Mouse (Mus musculus) heart, postnatal 36 days (tissue): ENCODE measurements at regions not wholly inside any gene's neighbourhood (a gene's known extent, or its start where the extent isn't known, plus 50 kb on each side); places are given as distances from the start of the nearest gene placed in this dataset.

ENCODE experiments used
- DNase-seq, 2 experiments: peaks; one replicate each; pipeline ENCODE4 v3.0.0; 2021 to 2022
- intact Hi-C: fragments of 180-260 bp; cut with DNase I; formaldehyde crosslinking; loops from one replicate; pipeline ENCODE4 v1.15.1; 2025

DNA sequence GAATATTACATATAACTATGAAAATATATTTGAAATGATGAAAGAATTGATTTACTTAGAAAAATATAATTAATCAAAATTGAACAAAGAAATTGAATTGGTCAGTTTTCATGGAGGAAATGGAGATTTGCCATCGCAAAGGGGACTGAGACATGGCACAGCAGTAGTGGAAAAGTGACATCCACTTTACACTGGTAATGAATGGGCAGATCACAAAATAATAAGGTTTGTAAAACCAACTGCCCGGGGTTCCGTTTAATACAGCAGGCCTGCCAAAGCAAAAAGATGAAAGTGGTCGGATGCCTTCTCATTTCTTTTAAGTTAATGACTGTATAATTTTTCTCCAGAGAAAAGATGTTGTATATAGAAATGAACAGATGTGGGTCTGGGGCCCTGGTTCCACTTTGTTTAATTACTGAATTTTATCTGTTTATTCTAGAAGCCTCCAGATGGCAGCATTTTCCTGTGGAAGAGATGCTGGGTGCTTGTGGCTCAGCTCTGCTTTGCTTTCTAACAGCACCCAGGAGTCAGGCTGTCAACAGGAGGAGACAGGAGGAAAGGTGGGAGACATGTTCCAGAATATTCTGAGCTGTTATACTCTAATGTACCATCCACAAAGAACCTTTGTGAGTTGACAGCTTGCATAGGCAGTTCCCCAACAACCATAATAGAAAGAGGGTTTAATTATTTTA, 75.6 kb upstream of the Fbxl17 start:
- intact Hi-C loops = loop anchor here (2.0 to 5.0 kb wide), 2 partner anchors 147 to 801 kb away; no protein-coding TSS in a partner anchor

DNA sequence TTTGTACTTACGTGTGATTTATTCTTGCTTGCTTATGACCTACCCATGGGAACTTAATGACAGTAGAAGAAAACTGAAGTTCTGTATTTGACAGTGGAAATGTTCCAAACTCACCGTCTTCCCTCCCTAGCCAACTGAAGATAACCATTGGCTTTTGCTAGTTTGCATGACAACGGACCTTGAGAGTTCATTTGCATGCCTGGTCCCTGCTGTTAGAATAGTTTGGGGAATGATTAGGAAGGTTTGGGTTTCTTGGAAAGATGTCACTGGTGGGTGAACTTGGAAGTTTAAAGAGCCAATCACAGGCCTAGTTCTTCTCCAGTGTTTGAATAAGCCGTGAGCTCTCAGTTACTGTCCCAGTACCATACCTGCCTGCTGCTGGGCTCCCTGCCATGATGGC, 83.1 kb upstream of the Fbxl17 start:
- intact Hi-C loops = no loop called here
- no peak for DNase-seq

More for the DNA sequence above, 75.6 kb upstream of the Fbxl17 start:
- DNase-seq = peak; percentile 12 to 13

DNA sequence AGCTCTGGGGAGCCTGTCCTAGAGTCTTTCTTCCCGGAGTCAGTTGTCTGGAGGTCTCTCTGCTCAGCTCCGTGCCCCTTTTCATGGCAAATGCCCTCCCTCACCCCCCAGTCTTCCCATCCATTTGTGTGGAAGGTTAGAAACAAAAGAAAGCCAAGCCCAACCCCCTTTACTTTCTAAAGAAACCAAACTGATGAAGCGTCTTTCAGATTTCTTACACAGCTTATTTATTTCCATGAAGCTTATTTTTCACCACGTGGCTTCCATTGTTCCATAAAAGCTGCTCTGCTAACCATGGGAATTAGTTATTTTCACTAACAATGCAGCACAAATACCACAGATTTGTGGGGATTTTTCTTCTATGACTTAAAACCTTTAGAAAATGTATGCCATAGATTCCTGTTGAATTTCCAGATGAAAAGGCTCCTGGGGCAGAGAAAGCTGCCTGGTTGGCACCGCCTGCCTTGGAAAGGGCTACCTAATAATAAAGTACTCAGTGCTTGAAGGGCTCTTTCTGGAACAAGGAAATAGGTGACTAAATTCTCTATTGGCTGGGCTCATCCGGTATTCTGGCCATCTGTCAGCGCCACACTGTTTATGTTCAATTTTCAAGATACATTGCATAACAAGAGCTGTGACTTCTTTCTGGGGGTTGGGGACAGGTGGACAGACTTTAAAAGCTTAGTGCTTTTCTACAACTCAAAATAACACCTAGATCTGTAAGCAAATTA, 107.4 kb upstream of the Fbxl17 start:
- intact Hi-C loops = no loop called here

DNA sequence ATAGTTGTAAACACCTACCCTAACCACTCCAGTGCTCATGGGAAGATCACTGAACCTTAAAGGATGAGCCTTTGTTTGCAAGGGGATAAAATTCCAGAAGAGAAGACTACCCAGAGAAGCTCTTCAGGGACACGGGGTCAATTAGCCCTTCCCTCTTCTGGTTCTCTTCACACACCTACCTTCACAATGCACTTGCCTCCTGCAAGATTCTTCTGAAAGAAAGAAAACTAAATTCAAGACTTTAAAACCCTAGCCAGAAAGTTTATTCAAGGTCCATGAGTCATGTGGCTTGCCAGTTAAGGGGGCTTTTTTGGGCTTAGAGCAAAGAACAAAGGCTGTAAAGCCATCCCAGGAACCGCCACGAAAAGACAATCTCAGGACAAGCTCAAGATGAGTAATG, 122.9 kb upstream of the Fbxl17 start:
- no peak for DNase-seq
- intact Hi-C loops = no loop called here

More for the DNA sequence above, 107.4 kb upstream of the Fbxl17 start:
- no peak for DNase-seq

DNA sequence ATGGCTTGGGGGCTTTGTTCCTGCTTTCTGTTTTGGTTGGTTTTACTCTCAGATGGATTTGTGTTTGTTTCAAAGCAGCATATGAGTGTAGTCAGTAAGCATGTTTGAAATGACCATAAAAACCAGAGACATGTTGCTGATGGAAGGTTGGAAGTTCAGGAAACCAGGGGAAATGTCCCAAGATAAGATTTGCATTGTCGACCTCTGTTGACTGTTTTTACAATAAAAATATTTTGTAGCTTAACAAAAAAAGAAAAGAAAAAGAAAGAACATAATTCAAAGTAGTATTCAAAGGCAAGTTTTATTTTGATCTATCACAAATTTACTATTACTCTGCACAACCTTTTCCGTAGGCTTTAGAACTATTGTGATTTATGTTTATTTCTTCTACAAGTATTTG, 137.8 kb upstream of the Fbxl17 start:
- intact Hi-C loops = no loop called here
- DNase-seq = no peak

DNA sequence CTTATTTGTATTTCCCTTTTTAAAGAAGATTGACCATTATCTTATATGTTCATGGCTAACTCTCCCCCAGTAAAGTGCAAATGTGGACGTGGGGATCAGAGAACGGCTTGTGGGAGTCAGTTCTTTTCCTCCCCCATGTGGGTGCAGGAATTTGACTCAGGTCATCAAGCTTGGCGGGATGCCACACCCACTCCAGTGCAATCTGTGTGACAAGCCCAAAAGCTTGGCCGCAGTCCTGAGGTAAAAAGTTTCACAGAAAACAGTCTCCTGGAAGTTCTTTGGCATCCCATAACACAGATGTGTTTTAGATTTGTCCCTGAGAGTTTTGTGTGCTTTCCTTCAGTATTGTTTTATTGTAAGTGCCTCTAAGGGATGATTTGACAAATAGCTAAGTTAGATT, 144.6 kb upstream of the Fbxl17 start:
- DNase-seq = peak; percentile 57 to 58
- intact Hi-C loops = no loop called here

DNA sequence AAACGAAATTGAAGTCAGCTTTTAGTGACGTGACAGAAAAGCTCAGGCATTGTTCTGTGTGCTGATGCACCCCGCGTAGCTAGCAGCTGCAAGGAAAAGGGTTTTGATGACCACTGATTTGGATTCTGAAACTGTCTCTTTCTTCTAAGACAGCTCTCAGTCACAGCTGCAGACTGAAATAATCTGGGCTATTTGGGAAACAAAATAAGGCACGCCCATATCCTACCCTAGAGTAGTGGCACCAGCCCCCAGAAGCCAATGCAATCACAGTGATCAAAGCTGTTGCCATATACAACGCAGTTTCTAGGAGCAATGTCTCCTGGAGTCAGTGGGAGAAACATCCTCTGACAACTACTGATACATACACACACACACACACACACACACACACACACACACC, 157.9 kb upstream of the Fbxl17 start:
- intact Hi-C loops = no loop called here
- DNase-seq = no peak

DNA sequence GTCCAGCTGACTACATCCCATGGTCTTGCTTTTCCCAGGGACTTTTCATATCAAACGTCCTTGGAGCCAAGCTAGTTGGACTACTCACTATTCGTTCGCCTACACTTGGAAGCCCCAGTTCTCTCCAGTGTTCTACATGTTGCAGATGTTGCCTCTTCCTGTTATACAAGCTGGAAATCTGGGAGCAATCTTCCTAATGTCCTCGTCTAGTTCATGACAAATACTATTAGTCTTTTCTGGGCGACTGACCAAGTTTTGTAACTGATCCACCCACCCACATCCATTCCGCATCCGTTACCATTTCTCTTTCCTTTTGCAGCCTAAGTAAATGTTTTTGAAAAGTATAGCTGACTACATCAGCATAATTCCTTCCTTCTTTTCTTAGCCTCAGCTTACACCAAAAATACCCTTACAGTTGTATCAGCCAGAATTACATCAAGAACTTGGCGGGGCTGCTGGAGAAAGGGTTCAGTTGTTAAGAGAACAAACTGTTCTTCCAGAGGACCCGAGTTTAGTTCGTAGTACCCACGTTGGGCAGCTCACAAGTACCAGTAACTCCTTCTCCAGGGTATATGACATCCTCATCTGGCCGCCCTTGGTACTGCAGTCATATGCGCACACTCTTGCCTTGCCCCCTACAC, 161.1 kb upstream of the Fbxl17 start:
- intact Hi-C loops = no loop called here

DNA sequence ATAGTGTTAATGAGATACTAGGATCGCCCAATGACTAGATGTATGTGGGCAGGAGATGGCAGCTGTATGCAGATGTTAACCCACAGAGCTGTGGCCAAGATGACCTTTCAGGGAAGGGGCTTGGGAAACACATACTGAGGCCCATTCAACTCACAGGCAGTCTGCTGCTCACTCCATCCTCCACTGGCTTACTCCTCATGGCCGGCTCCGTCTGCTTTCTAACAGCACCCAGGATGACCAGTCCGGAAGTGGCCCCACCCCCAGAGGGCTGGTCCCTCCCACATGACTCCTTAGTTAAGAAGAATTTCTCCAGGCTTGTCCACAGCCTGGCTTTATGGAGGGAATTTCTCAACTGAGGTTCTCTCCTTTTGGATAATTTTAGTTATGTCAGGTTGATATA, 161.8 kb upstream of the Fbxl17 start:
- peak; percentile 20 to 41 for DNase-seq
- intact Hi-C loops = no loop called here

More for the DNA sequence above, 161.1 kb upstream of the Fbxl17 start:
- DNase-seq = peak; percentile 26 to 43

DNA sequence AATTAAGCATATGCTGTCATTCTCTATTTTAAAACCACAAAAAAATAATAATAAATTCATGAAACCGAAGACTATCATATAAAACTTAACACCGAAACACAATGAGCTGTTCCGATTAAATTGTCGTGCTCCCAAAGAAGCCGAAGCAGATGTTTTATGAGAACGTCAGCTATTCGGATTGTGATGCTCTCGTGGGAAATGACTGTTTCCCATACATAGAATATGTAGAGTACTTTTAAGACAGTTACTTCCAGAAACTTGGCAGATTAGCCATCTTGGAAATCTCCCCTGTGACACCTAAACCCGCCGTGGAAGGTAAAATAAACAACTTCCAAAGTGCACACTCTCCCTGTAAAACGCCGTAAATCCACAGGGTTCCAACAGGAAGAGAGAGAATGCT, 162.4 kb upstream of the Fbxl17 start:
- intact Hi-C loops = no loop called here
- DNase-seq = no peak

DNA sequence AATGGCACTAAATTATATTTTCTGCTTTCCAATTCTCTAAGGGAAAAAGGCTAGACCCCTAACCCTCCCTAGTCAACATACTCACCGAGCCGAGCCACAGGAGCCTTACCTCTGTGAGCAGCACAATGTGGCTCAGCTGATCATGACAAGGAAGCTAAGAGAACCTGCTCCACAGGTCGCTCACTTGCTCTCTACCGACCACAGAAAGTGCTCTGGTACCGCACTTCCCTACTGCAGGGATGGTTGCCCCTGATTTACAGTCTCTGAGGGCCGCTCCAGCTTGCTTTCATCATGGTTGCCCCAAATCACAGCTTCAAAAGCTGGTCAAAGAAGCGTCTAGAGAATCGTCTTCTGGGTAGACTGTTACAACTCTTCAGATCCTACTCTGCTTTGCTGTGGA, 177.0 kb upstream of the Fbxl17 start:
- no peak for DNase-seq
- intact Hi-C loops = no loop called here

DNA sequence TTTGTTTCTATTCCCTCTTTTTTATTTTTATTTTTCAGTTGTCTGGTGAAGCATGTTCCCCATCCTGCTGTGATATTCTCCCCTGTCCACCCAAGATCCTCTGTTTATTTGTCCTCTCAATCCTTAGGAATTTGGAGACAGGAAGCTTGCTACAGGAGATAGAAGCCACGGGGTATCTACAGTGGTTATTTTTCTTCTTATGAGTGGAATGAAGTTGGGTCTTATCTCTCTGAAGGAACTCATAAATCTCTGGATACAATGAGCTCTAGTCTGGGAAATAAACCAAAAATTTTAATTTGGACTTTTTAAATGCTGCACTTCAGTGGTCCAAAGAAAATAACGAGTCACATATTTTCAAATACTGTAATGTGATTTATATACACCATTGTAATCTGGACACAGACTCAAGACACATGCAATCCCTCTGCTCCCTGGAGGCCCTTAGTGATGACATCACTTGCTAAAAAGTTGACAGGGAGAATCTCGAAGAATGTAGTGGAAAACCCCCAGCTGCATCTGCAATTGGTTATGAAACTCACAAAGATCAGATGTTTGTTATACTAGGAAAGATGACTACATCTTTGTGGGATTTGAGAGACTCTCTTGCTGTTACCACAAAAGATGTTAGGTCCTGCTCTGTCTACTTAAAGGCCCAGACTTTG, 178.3 kb upstream of the Fbxl17 start:
- peak; percentile 19 to 53 for DNase-seq
- intact Hi-C loops = no loop called here

DNA sequence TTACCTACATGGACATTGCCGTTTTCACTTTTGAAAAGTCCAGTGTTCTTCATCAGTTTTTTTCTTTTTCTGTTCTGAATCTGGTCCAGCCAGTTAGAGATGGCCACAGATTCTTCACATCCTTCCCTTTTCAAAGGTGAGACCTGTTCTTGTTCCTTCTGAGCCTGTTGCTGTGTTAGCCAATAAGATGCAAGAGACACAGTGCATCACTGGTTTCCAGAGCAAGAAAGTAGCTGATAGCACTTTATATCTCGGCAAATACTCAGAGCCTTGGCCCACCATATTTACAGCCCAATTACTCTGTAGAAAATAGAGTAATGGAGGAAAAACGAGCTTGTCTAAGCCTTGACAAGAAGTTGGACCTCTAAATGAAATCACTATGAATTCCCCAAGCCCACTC, 180.7 kb upstream of the Fbxl17 start:
- DNase-seq = no peak
- intact Hi-C loops = loop anchor here (10.0 kb wide), 1 partner anchor 254 kb away; no protein-coding TSS in a partner anchor

DNA sequence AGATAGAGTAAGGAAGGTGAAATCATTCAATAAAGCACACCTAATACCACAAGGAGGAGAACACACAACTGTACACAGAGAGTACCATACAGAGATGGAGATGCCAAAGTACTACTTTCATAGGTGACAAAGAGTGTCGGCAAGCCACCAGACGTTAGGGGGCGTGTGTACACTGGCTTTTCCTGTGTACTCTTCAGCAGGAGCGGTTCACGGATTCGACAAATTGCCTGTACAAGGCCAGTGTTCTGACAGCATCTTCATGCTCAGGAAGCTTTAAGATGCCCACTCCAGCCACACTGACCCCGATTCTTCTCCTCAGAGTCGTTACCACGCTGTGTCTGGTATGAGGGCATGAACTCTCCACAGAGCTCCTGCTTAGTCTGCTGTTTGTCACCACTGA, 179.5 kb upstream of the Fer start:
- intact Hi-C loops = loop anchor here (10.0 kb wide), 1 partner anchor 251 kb away; no protein-coding TSS in a partner anchor
- no peak for DNase-seq

DNA sequence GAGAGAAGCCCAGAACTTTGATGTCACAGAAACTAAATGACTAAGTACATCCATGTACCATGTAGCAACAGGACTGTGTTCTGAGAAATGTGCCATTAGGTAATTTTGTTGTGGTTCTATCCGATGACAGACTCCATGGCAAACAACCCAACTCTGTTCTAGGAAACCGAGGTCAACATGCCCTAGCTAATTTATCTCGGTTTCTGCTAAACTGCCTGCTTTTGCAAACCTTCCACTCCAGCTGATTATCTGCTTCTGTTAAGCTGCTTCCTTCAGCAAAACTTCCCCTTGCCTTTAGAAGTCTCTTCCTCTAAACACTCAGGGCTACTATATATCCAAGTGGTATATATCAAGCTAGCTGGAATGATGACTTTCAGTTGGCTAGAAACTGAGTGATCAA, 178.8 kb upstream of the Fer start:
- intact Hi-C loops = loop anchor here (10.0 kb wide), 1 partner anchor 251 kb away; no protein-coding TSS in a partner anchor
- DNase-seq = no peak

DNA sequence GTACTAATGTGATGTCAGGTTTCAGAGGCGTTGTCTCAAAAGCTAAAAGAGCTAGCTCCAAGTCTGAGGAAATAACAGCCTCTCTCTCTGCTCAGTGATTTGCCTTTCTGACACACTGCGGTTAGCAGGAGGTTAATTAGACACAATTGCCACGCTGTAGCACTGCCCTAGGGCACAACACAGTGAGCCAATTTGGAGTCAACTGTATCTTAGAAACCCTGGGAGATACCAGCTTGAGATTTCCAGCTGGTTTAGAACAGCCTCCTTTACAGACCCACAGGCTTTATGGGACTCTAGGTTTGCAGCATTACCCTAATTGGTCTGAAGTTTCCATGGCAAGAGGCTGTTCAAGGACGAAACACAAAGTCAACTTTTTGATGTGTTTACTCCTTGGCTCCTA, 176.9 kb upstream of the Fer start:
- intact Hi-C loops = loop anchor here (10.0 kb wide), 1 partner anchor 249 kb away; no protein-coding TSS in a partner anchor
- DNase-seq = no peak

DNA sequence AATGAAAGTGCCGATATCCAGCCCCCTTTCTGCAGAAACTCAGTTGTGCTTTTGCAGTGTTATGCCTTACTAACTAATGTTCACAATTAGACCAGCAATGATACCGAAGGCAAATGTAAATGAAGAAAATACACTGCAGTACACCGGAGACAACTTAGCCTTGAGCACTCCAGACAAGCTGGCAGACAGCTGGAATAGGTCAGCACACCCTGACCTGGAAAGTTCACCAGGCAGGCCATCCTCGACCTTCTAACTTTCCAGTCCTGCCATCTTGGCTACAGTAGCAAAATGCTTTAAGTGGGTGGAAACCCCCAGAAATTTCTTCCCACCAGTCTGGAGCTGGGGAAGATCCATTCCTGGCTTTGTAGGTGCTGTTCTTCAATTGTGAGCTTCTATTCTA, 176.5 kb upstream of the Fer start:
- no peak for DNase-seq
- intact Hi-C loops = loop anchor here (10.0 kb wide), 1 partner anchor 248 kb away; no protein-coding TSS in a partner anchor

DNA sequence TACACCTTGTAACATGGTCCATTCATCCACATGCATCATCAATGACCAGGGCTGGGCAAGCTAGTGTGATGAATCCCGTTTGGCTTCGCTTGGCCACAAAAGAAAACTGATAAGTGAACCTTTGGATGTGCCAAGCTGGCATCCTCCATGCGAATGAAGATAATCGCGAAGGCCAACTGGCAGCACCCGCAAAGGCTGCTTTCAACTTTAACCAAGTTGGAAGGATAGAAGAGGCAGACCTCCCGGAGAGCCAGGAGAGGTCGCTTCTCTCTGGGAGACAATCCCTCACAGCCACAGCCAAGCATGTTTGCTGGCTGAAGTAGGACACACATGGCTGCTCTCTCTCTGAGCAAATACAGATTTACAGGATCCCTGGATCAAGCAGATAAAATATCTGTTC, 173.6 kb upstream of the Fer start:
- intact Hi-C loops = loop anchor here (10.0 kb wide), 1 partner anchor 246 kb away; no protein-coding TSS in a partner anchor
- DNase-seq = peak in 1 of 2 experiments; percentile 19

DNA sequence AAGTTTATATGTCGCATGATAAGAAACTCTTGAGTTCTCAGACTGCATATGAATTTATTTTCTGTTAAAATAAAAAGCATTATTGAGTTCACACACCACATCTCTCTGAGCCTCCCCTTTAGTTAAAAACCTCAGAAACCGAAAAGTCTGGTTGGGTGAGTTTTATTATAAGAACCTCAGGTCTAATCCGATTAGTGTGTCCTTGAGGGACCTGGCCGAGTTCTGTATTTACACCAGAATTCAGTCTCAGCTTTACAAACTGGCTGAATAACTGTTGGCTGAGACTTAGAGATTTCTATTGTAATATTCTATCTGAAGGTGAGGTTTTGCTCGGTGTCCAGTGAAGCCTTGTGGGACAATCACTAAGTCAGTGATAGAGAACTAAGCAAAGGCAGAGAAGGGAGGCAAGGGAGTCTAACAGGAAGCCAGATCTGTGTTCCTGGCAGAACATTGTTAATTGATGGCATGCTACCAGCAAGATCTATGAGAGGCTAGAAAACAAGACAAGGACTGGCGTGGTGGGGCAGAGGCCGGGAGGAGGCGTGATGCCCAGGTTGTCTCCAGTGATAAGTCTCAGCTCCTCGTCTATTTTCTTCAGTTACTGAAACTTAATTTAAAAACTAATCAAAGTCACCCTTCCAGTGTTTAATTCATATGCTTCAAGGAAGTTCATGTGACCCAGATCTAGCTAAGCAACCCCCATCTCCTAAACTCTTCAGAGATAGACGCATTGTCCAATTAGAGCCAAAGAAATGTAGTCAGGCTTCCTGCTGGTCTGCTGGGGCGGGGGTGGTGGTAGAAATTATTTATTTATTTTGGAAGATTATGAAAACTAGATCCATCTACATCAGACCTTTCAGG, 171.8 kb upstream of the Fer start:
- no peak for DNase-seq
- intact Hi-C loops = no loop called here

DNA sequence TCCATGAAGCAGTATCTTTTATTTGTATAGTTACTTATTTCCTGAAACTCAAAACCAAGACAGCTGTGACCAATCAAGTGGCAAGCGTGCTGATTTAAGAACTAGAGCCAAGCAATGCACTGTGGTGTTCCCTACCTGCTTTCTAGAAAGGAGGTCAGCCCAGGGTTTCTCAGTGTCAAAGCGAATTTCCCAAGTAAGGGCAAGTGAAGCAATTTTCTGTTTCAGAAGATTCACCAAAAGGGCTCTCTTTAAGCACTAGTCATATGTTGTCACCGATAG, 171.2 kb upstream of the Fer start:
- no peak for DNase-seq
- intact Hi-C loops = no loop called here
